Mouse (Mus musculus) limb, embryonic 11.5 days (tissue): ENCODE data around the gene Elf5. TPM values are rescaled to one million over a fixed set of nuclear protein-coding genes. Genes with fewer than 3 reads are reported as not detected.

ENCODE experiments used
- ATAC-seq: fragments of 200-750 bp; cut with Nextera tagmentation; 2 replicates; pipeline ENCODE4 v1.8.0; 2017; ENCODE audit warnings: low read depth; ENCODE audit not compliant: insufficient number of reproducible peaks, low FRiP score, low TSS enrichment
- DNase-seq: peaks from one replicate; pipeline ENCODE4 v3.0.0-alpha.2; 2015; ENCODE audit warnings: low spot score
- H3K27ac ChIP-seq: fragments of 300-500 bp; sonication (generic); replicated peaks from 2 replicates; pipeline ENCODE4 v1.5.1; 2014; ENCODE audit warnings: low read depth, mild to moderate bottlenecking, low read length
- H3K27me3 ChIP-seq: fragments of 300-500 bp; sonication (generic); 2 replicates; pipeline ENCODE4 v1.6.1; 2014; ENCODE audit warnings: mild to moderate bottlenecking, low read length, mixed read lengths; ENCODE audit not compliant: control insufficient read depth, insufficient read depth
- H3K36me3 ChIP-seq: fragments of 300-500 bp; sonication (generic); 2 replicates; pipeline ENCODE4 v1.6.1; 2014; ENCODE audit warnings: mild to moderate bottlenecking, low read length, moderate library complexity, mixed read lengths; ENCODE audit not compliant: control insufficient read depth, insufficient read depth
- H3K4me1 ChIP-seq: fragments of 300-500 bp; sonication (generic); 2 replicates; pipeline ENCODE4 v1.6.1; 2014; ENCODE audit warnings: low read length, mixed read lengths; ENCODE audit not compliant: control insufficient read depth, insufficient read depth
- H3K4me2 ChIP-seq: fragments of 300-500 bp; sonication (generic); 2 replicates; pipeline ENCODE4 v1.6.1; 2014; ENCODE audit warnings: low read depth, mild to moderate bottlenecking, moderate library complexity; ENCODE audit not compliant: severe bottlenecking
- H3K4me3 ChIP-seq: fragments of 300-500 bp; sonication (generic); 2 replicates; pipeline ENCODE4 v1.5.1; 2014; ENCODE audit warnings: low read depth, low read length
- H3K9ac ChIP-seq: fragments of 300-500 bp; sonication (generic); 2 replicates; pipeline ENCODE4 v1.6.1; 2014; ENCODE audit warnings: mild to moderate bottlenecking, low read length
- H3K9me3 ChIP-seq: fragments of 300-500 bp; sonication (generic); 2 replicates; pipeline ENCODE4 v1.6.1; 2016; ENCODE audit warnings: low read length; ENCODE audit not compliant: control insufficient read depth
- WGBS: fragments of 180-500 bp; shearing (Covaris S2); extraction: QIAGEN DNeasy Blood & Tissue Kit; methylation state at CpG from one replicate; pipeline ENCODE4 v1.1.7; 2014; 5-methylcytosine and 5-hydroxymethylcytosine counted together
- polyA plus RNA-seq: library from polyadenylated mRNA; unstranded; fragments of >200 nt; fragmentation: Nextera tagmentation; extraction: Ambion mirVana; gene quantifications from 2 replicates; pipeline ENCODE4 v1.2.1, GENCODE M21; 2014

Gene Elf5
- polyA plus RNA-seq = 0.40 TPM in 1 of 2 replicates, not detected in the other

DNA sequence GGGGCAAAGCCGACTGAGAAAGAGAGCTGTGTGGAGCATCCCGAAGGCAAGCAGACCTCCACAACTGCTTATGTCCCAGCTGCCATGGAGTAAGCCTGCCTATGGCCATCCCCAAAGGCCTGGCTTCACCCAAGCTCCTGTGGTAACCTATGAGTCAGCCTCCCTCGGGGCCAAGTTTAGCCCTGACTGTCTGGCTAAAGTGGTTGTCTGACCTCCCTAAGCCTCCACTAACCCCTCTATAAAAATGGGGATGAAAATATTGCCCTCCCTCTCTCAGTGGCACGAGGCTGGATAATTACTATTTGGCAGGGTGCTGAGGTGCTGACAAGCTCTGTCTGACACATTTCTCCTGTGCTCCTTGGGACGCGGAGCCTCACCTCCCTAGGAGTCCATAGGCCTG, at the start of gene Elf5:
Gene Elf5, plus strand, starts transcription at position 341 of the 400 bp plus-strand sequence.
- WGBS = 78% methylated on average over 6 of the region's 6 CpGs
- ATAC-seq (no peak), DNase-seq (no peak)
- H3K9me3 ChIP-seq = no peaks in the 10 kb centered on the region
- H3K4me3 ChIP-seq = no peak within 1 kb of the TSS
- no peak within 1 kb of the TSS for H3K4me2 ChIP-seq
- H3K27ac ChIP-seq = no peak within 1 kb of the TSS
- no peaks in the 10 kb centered on the region for H3K27me3 ChIP-seq
- H3K4me1 ChIP-seq = no peaks in the 10 kb centered on the region
- H3K9ac ChIP-seq = no peak within 1 kb of the TSS
- no peaks in the 10 kb centered on the region for H3K36me3 ChIP-seq

DNA sequence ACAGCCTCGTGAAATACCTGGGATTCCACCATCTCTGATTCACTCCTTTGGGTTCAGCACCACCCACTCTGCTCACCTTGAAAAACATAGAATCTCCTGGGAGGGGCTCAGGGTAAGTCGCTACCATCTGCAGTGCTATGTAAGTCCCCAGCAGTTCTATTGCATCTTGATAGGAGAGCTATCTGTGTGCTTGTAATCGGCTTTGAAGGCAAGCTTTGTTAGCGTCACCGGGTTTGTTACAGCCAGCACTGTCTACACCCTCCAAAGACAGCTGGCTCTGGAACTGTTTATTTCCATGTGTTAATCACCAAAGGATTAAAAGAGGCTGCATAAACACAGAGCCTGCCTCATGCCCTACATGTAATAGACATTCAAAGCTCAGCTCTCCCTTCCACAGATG, 38.9 kb upstream of the Elf5 start:
- Histone ChIP-seq H3K4me2 (no peak overlapping the region), H3K9me3 (no peaks in the 10 kb centered on the region), H3K27me3 (no peaks in the 10 kb centered on the region), H3K4me3 (no peak overlapping the region), H3K4me1 (no peaks in the 10 kb centered on the region), H3K9ac (no peak overlapping the region), H3K27ac (no peak overlapping the region), H3K36me3 (no peaks in the 10 kb centered on the region)
- ATAC-seq (no peak), DNase-seq (no peak)
- WGBS = 72% methylated on average over 5 of the region's 5 CpGs

DNA sequence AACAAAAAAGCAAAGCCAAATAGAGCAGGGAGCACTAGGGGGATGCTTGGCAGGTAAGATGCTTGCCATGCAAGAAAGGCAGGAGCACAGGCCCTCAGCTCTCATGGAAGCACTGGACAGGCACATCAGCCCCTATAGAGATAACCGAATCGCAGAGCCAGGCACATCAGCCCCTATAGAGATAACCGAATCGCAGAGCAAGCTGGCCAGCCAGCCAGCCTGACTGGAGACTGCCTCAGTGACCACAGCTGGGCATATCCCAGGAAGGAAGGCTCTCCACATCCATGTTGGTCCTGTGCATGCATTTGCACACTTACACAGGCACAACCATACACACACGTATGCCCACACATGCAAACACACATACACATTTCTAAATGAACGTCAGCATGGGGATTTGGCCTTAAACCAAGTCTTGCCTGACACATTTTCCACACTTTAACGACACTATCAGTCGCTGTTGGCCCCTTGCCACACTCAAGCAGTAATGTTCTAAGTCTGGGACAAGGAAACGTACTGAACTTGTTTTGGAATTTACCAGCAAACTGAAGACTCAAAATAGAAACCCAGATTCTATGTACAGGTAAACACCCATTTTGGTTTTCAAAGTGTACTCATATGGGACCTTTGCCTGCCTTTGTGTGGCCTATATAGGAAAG, 31.9 kb upstream of the Elf5 start:
- no peak overlapping the region for H3K27ac ChIP-seq
- H3K4me1 ChIP-seq = no peaks in the 10 kb centered on the region
- no peaks in the 10 kb centered on the region for H3K36me3 ChIP-seq
- WGBS = 86% methylated on average over 9 of the region's 9 CpGs
- H3K9me3 ChIP-seq = no peaks in the 10 kb centered on the region
- H3K9ac ChIP-seq = no peak overlapping the region
- H3K4me3 ChIP-seq = no peak overlapping the region
- no peaks in the 10 kb centered on the region for H3K27me3 ChIP-seq
- DNase-seq (no peak), ATAC-seq (no peak)
- no peak overlapping the region for H3K4me2 ChIP-seq

DNA sequence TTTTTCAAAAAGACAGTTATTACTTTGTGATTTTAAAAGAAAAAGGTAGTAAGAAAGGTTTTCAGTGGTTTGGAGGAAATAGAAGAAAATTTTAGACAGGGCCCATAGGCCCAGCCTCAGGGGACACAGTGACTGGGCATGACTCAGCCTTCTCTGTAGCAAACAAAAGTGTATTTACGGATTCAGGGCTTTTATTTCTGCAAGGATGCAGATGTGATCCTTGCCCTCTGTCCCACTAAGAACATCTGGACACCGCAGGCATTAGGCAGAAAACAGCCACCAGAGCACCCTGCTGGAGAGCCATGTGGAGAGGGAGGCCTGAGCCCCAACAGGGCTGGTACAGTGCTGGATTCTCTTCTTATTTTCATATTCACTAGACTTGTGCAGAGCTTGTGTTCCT, 29.3 kb upstream of the Elf5 start:
- Histone ChIP-seq H3K4me2 (no peak overlapping the region), H3K27me3 (no peaks in the 10 kb centered on the region), H3K36me3 (no peaks in the 10 kb centered on the region), H3K9me3 (no peaks in the 10 kb centered on the region), H3K4me1 (no peaks in the 10 kb centered on the region), H3K9ac (no peak overlapping the region), H3K4me3 (no peak overlapping the region), H3K27ac (no peak overlapping the region)
- DNase-seq = no peak
- ATAC-seq = no peak
- WGBS = 59% methylated on average over 2 of the region's 2 CpGs

DNA sequence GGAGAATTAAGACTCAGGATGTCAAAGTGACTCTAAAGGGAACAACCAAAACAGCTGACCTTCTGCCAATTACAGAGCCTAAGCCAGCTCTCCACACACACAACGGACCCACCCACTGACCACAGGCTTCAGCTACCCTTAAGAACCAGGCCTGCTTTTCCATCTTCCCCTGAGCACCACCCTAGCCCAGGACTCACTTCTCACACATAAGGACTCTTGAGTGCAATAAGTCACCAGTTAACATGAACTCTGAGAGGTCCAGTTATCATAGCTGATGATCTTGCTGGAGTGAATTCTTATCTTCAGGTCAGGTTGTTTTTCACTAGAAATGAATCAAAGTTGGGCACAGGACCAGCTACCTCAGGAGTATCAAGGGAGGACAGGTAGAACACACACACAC, 23.6 kb upstream of the Elf5 start:
- ATAC-seq = no peak
- WGBS = 72% methylated on average over 1 of the region's 1 CpGs
- H3K4me1 ChIP-seq = no peaks in the 10 kb centered on the region

DNA sequence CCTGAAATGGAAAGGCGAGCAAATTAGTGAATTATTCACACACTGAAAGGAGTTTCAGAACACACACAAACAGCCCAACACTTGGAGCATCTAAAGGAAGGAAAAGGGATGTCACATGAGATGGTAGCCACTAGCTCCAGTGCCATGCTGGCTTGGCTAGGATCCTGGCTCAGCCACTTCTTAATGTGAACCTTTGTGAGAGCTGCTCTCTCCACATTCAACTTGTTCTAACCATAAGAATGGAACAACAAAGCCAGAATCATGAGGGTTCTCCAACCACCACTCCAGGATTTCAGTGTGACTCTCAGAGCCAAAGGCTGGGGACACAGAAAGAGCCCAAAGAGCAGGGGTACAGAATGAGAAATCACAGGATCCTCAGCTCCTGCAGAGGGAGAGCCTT, 23.2 kb upstream of the Elf5 start:
- no peak overlapping the region for H3K9ac ChIP-seq
- 91% methylated on average over 1 of the region's 1 CpGs for WGBS
- no peak overlapping the region for H3K4me2 ChIP-seq
- no peaks in the 10 kb centered on the region for H3K9me3 ChIP-seq
- no peak for ATAC-seq
- H3K27ac ChIP-seq = no peak overlapping the region
- no peak for DNase-seq
- no peaks in the 10 kb centered on the region for H3K36me3 ChIP-seq
- H3K27me3 ChIP-seq = no peaks in the 10 kb centered on the region
- H3K4me1 ChIP-seq = no peaks in the 10 kb centered on the region
- H3K4me3 ChIP-seq = no peak overlapping the region

More for the DNA sequence above, 23.6 kb upstream of the Elf5 start:
- Histone ChIP-seq H3K36me3 (no peaks in the 10 kb centered on the region), H3K9me3 (no peaks in the 10 kb centered on the region), H3K27ac (no peak overlapping the region), H3K27me3 (no peaks in the 10 kb centered on the region), H3K9ac (no peak overlapping the region), H3K4me2 (no peak overlapping the region), H3K4me3 (no peak overlapping the region)
- no peak for DNase-seq

DNA sequence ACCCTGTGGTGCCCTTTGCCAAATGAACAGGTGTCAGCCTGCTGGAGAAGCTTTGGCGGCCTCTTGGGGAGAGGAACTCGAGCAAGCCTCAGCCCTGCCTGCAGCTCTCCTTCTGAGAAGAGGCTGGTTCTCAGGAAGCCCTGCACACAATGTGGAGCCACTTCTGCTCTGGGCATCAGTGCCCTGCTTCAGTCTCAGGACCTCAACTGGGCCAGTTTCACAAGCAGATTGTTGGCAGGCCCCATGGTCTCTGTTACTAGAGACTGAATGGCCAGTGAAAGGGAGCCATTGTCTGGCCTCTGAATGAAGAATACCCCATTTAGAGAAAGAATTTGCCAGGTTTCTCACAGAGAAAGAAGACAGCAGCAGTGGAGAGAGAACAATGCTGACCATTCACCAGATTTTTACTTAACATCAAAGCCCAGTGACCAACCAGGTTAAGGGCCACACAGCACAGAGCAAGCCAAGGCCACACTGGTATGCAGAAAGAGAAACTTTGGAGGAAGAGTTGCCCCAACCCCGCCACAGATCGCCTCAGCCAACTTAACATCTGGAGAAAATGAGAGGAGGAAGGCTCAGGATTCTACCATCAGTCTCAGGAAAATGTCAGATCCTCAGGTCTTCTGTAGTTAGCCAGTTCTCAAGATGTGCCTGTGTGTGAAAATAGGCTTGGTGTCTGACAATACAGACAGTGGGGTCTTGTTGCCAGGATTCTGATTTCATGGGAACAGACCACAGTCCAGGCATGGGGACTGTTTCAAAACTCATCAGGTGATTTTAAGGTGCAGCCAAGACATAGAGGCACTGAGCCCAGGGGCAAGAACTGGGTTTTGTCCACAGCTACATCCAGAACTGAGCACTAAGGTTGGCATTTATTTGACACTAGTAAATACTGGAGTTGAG, 21.2 kb upstream of the Elf5 start:
- Histone ChIP-seq H3K36me3 (no peaks in the 10 kb centered on the region), H3K4me1 (no peaks in the 10 kb centered on the region), H3K9me3 (no peaks in the 10 kb centered on the region), H3K27me3 (no peaks in the 10 kb centered on the region), H3K27ac (no peak overlapping the region), H3K4me3 (no peak overlapping the region), H3K9ac (no peak overlapping the region), H3K4me2 (no peak overlapping the region)
- whole genome bisulfite sequencing = 52% methylated on average over 4 of the region's 4 CpGs
- DNase-seq = no peak
- ATAC-seq = no peak

DNA sequence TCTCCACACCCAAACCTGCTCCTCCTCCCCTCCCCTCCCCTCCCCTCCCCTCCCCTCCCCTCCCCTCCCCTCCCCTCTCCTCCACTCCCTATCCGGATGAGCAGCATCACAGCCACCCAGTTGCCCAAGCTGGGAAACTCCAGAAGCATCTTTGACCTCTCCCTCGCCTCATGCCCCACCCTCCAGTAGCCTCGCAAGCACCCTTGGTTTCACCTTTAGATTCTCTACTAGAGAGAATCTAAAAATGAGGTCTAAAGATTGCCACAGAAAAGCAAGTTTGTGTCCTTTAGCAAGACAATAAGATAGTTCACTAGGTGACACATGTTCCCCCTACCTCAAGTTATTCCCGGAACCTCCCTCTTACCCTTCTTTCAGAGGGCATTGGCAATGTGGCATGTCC, 19.9 kb upstream of the Elf5 start:
- no peak for ATAC-seq
- no peak overlapping the region for H3K9ac ChIP-seq
- DNase-seq = no peak

More for the DNA sequence above, 19.9 kb upstream of the Elf5 start:
- Histone ChIP-seq H3K27me3 (no peaks in the 10 kb centered on the region), H3K9me3 (no peaks in the 10 kb centered on the region), H3K36me3 (no peaks in the 10 kb centered on the region), H3K4me2 (no peak overlapping the region), H3K4me3 (no peak overlapping the region), H3K4me1 (no peaks in the 10 kb centered on the region), H3K27ac (no peak overlapping the region)
- WGBS = 81% methylated on average over 3 of the region's 4 CpGs
